Mouse (Mus musculus): ENCODE data around the gene Vat1l.

GRCm38 (mm10) chr8:114159666-114160065, 45.7 kb upstream of the Vat1l start:
- TF ChIP-seq CTCF (IDR thresholded peaks at IDR 0.05; ENCODE audit: low read depth) (no peak), EP300 (IDR thresholded peaks at IDR 0.05; ENCODE audit: low read depth) (no peak)
